Mouse (Mus musculus) embryonic facial prominence, embryonic 13.5 days (tissue): ENCODE results near the gene Ppp4c. TPM values are rescaled to one million over a fixed set of nuclear protein-coding genes. Genes with fewer than 3 reads are reported as not detected.

ENCODE experiments used
- ATAC-seq: fragments of 200-750 bp; cut with Nextera tagmentation; 2 replicates; pipeline ENCODE4 v1.8.0; 2017; ENCODE audit warnings: low read depth; ENCODE audit not compliant: insufficient number of reproducible peaks, insufficient read depth, low FRiP score, low TSS enrichment
- H3K27ac ChIP-seq: fragments of 300-500 bp; sonication (generic); 2 replicates; pipeline ENCODE4 v1.5.1; 2015; ENCODE audit warnings: moderate library complexity, mild to moderate bottlenecking, inconsistent platforms
- H3K27me3 ChIP-seq: fragments of 300-500 bp; sonication (generic); 2 replicates; pipeline ENCODE4 v1.6.1; 2015; ENCODE audit warnings: mild to moderate bottlenecking, inconsistent platforms
- H3K36me3 ChIP-seq: fragments of 300-500 bp; sonication (generic); 2 replicates; pipeline ENCODE4 v1.6.1; 2015; ENCODE audit warnings: mild to moderate bottlenecking, inconsistent platforms
- H3K4me1 ChIP-seq: fragments of 300-500 bp; sonication (generic); 2 replicates; pipeline ENCODE4 v1.6.1; 2015; ENCODE audit warnings: inconsistent platforms
- H3K4me2 ChIP-seq: fragments of 300-500 bp; sonication (generic); 2 replicates; pipeline ENCODE4 v1.6.1; 2015; ENCODE audit warnings: moderate library complexity, mild to moderate bottlenecking, inconsistent platforms
- H3K4me3 ChIP-seq: fragments of 300-500 bp; sonication (generic); 2 replicates; pipeline ENCODE4 v1.5.1; 2015; ENCODE audit warnings: mild to moderate bottlenecking, inconsistent platforms
- H3K9ac ChIP-seq: fragments of 300-500 bp; sonication (generic); 2 replicates; pipeline ENCODE4 v1.6.1; 2015; ENCODE audit warnings: mild to moderate bottlenecking, inconsistent platforms
- H3K9me3 ChIP-seq: fragments of 300-500 bp; sonication (generic); 2 replicates; pipeline ENCODE4 v1.6.1; 2016; ENCODE audit warnings: inconsistent platforms
- WGBS: fragments of 180-500 bp; shearing (Covaris S2); methylation state at CpG from one replicate; pipeline ENCODE4 v1.1.7; 2015; ENCODE audit warnings: mixed read lengths; 5-methylcytosine and 5-hydroxymethylcytosine counted together
- polyA plus RNA-seq: library from polyadenylated mRNA; unstranded; fragments of >200 nt; fragmentation: Nextera tagmentation; extraction: Ambion mirVana; gene quantifications from 2 replicates; pipeline ENCODE4 v1.2.1, GENCODE M21; 2015

The Ppp4c gene
- polyA plus RNA-seq, 1 experiment from 2014 or later: 300 TPM

- 58% methylated on average over 5 of the region's 5 CpGs for WGBS
- Histone ChIP-seq H3K36me3 (peaks cover 38% of the 10 kb centered on the region), H3K4me3 (peak overlapping the region; percentile 78), H3K9me3 (no peaks in the 10 kb centered on the region), H3K27me3 (no peaks in the 10 kb centered on the region), H3K27ac (peak overlapping the region; percentile 98), H3K4me1 (peaks cover 36% of the 10 kb centered on the region), H3K4me2 (peak overlapping the region; percentile 89), H3K9ac (peak overlapping the region; percentile 81)
- no peak for ATAC-seq
Observed at GRCm38 (mm10) chr7:126800269-126801056, 8.2 kb upstream of the Ppp4c start.

GRCm38 (mm10) chr7:126799468-126800268, 7.4 kb upstream of the Ppp4c start:
- H3K9me3 ChIP-seq: no peaks in the 10 kb centered on the region
- under 1% methylated on average over 38 of the region's 38 CpGs for WGBS
- H3K4me3 ChIP-seq: peak overlapping the region; percentile 78
- H3K9ac ChIP-seq: peak overlapping the region; percentile 81
- peaks cover 42% of the 10 kb centered on the region for H3K36me3 ChIP-seq
- H3K27me3 ChIP-seq: no peaks in the 10 kb centered on the region
- peak overlapping the region; percentile 98 for H3K27ac ChIP-seq
- peaks cover 36% of the 10 kb centered on the region for H3K4me1 ChIP-seq
- peak; percentile 86 for ATAC-seq
- peak overlapping the region; percentile 89 for H3K4me2 ChIP-seq

GRCm38 (mm10) chr7:126799050-126799467, 6.8 kb upstream of the Ppp4c start:
- Histone ChIP-seq H3K9me3 (no peaks in the 10 kb centered on the region), H3K4me3 (peak overlapping the region; percentile 78), H3K27me3 (no peaks in the 10 kb centered on the region), H3K27ac (peak overlapping the region; percentile 98), H3K9ac (peak overlapping the region; percentile 91), H3K4me1 (peaks cover 36% of the 10 kb centered on the region), H3K4me2 (peak overlapping the region; percentile 89), H3K36me3 (peaks cover 44% of the 10 kb centered on the region)
- WGBS: under 1% methylated on average over 30 of the region's 36 CpGs
- peak; percentile 96 for ATAC-seq

GRCm38 (mm10) chr7:126798127-126799049, 6.1 kb upstream of the Ppp4c start:
- 2% methylated on average over 40 of the region's 40 CpGs for WGBS
- H3K4me2 ChIP-seq: peak overlapping the region; percentile 89
- H3K9ac ChIP-seq: peak overlapping the region; percentile 91
- ATAC-seq: no peak
- H3K36me3 ChIP-seq: peaks cover 37% of the 10 kb centered on the region
- peak overlapping the region; percentile 78 for H3K4me3 ChIP-seq
- no peaks in the 10 kb centered on the region for H3K27me3 ChIP-seq
- peaks cover 36% of the 10 kb centered on the region for H3K4me1 ChIP-seq
- H3K27ac ChIP-seq: peak overlapping the region; percentile 98
- no peaks in the 10 kb centered on the region for H3K9me3 ChIP-seq

GRCm38 (mm10) chr7:126797411-126798126, 5.3 kb upstream of the Ppp4c start, which contains the start of gene Fam57b:
Gene Fam57b, plus strand, starts transcription at chr7:126797668.
- Histone ChIP-seq H3K9me3 (no peaks in the 10 kb centered on the region), H3K4me1 (peaks cover 44% of the 10 kb centered on the region)
- 29% methylated on average over 21 of the region's 21 CpGs for WGBS

GRCm38 (mm10) chr7:126796350-126796932, 4.1 kb upstream of the Ppp4c start:
- 79% methylated on average over 8 of the region's 8 CpGs for WGBS
- Histone ChIP-seq H3K4me1 (peaks cover 44% of the 10 kb centered on the region), H3K36me3 (peaks cover 33% of the 10 kb centered on the region), H3K4me3 (peak overlapping the region; percentile 78), H3K4me2 (peak overlapping the region; percentile 89), H3K9me3 (no peaks in the 10 kb centered on the region), H3K9ac (peak overlapping the region; percentile 32; the same call in 1 of the 2 replicates), H3K27ac (no peak overlapping the region), H3K27me3 (no peaks in the 10 kb centered on the region)
- ATAC-seq: no peak

More at GRCm38 (mm10) chr7:126797411-126798126, 5.3 kb upstream of the Ppp4c start, which contains the start of gene Fam57b:
- no peak for ATAC-seq
- Histone ChIP-seq H3K4me2 (peak within 1 kb of the TSS; percentile 89), H3K27ac (peak within 1 kb of the TSS; percentile 98), H3K36me3 (peaks cover 34% of the 10 kb centered on the region), H3K27me3 (no peaks in the 10 kb centered on the region), H3K4me3 (peak within 1 kb of the TSS; percentile 78), H3K9ac (peak within 1 kb of the TSS; percentile 91)

GRCm38 (mm10) chr7:126795387-126796317, 3.4 kb upstream of the Ppp4c start:
- 0 out of 2 replicates have a peak overlapping the region, but pooled peaks have one; percentile 4 for H3K4me3 ChIP-seq
- no peak for ATAC-seq
- peaks cover 47% of the 10 kb centered on the region for H3K4me1 ChIP-seq

GRCm38 (mm10) chr7:126794271-126794605, 1.9 kb upstream of the Ppp4c start:
- Histone ChIP-seq H3K4me3 (no peak overlapping the region), H3K4me1 (peaks cover 46% of the 10 kb centered on the region), H3K4me2 (no peak overlapping the region), H3K36me3 (peaks cover 49% of the 10 kb centered on the region), H3K9ac (no peak overlapping the region), H3K9me3 (no peaks in the 10 kb centered on the region), H3K27me3 (no peaks in the 10 kb centered on the region), H3K27ac (no peak overlapping the region)
- WGBS: 74% methylated on average over 4 of the region's 4 CpGs
- ATAC-seq: no peak

More at GRCm38 (mm10) chr7:126795387-126796317, 3.4 kb upstream of the Ppp4c start:
- no peaks in the 10 kb centered on the region for H3K27me3 ChIP-seq
- H3K27ac ChIP-seq: no peak overlapping the region
- peaks cover 36% of the 10 kb centered on the region for H3K36me3 ChIP-seq
- WGBS: 85% methylated on average over 16 of the region's 16 CpGs
- H3K9me3 ChIP-seq: no peaks in the 10 kb centered on the region
- no peak overlapping the region for H3K4me2 ChIP-seq
- peak overlapping the region; percentile 32; the same call in 1 of the 2 replicates for H3K9ac ChIP-seq

GRCm38 (mm10) chr7:126793456-126794270, 1.4 kb upstream of the Ppp4c start:
- H3K4me3 ChIP-seq: no peak overlapping the region
- H3K36me3 ChIP-seq: peaks cover 55% of the 10 kb centered on the region
- ATAC-seq: no peak
- 71% methylated on average over 4 of the region's 4 CpGs for WGBS
- H3K9me3 ChIP-seq: no peaks in the 10 kb centered on the region
- H3K4me1 ChIP-seq: peaks cover 46% of the 10 kb centered on the region
- no peak overlapping the region for H3K9ac ChIP-seq
- 0 out of 2 replicates have a peak overlapping the region, but pooled peaks have one; percentile 11 for H3K27ac ChIP-seq
- H3K4me2 ChIP-seq: no peak overlapping the region
- H3K27me3 ChIP-seq: no peaks in the 10 kb centered on the region
